Mouse (Mus musculus): ENCODE data around the gene Trappc3l.

Trappc3l gene

GRCm38 (mm10) chr10:34155796-34156554, 118.6 kb downstream of the Trappc3l start:
- in situ Hi-C loops (cut with MboI; ENCODE audit: unreplicated experiment in 2 of 2): loop anchor here in 1 of 2 experiments (5.0 kb wide), 1 partner anchor 121 kb away; no protein-coding TSS in a partner anchor
